Mouse (Mus musculus): ENCODE measurements at regions not wholly inside any gene's neighbourhood (a gene's known extent, or its start where the extent isn't known, plus 50 kb on each side); places are given as distances from the start of the nearest gene placed in this dataset.

- TF ChIP-seq CTCF (conservative IDR thresholded peaks at IDR 0.05 in 1 of 2, IDR thresholded peaks at IDR 0.05 in 1 of 2; ENCODE audit: low read depth in 2 of 2, low read length in 2 of 2) (no peak), MAZ (IDR thresholded peaks at IDR 0.05; ENCODE audit: low read depth, low read length) (no peak), MXI1 (IDR thresholded peaks at IDR 0.05; ENCODE audit: low read depth, low read length) (no peak), RAD21 (IDR thresholded peaks at IDR 0.05; ENCODE audit: low read depth, low read length) (no peak), EP300 (IDR thresholded peaks at IDR 0.05; ENCODE audit: low read length) (no peak), ZNF384 (IDR thresholded peaks at IDR 0.05; ENCODE audit: low read depth, low read length) (no peak), POLR2A (IDR thresholded peaks at IDR 0.05; ENCODE audit: low read depth, low read length) (no peak), MEF2A (IDR thresholded peaks at IDR 0.05; ENCODE audit: borderline replicate concordance, low read depth, low read length) (no peak), MAX (IDR thresholded peaks at IDR 0.05; ENCODE audit: low read length) (no peak), ZC3H11A (IDR thresholded peaks at IDR 0.05; ENCODE audit: low read depth, low read length) (no peak), KAT2A (IDR thresholded peaks at IDR 0.05; ENCODE audit: insufficient replicate concordance, low read length) (no peak), NRF1 (IDR thresholded peaks at IDR 0.05; ENCODE audit: low read depth, low read length) (no peak), UBTF (IDR thresholded peaks at IDR 0.05; ENCODE audit: low read depth, low read length) (no peak)
Observed at GRCm38 (mm10) chr3:80004966-80005365, 120.6 kb downstream of the Fam198b start.
